Mouse (Mus musculus): ENCODE data around the gene H2-T23.

GRCm38 (mm10) chr17:36020191-36021073 lies 12.2 kb downstream of the H2-T23 start, which contains the start of gene H2-T24:
- TF ChIP-seq CTCF (IDR thresholded peaks at IDR 0.05; ENCODE audit: low read depth, low read length) (no peak), POLR2A (IDR thresholded peaks at IDR 0.05; ENCODE audit: insufficient read depth, low read length) (no peak), EP300 (IDR thresholded peaks at IDR 0.05; ENCODE audit: insufficient read depth, low read depth, low read length) (no peak)

All from ES-Bruce4 (cell line).